Mouse (Mus musculus) liver, adult 2 months (tissue): ENCODE measurements around the gene Wfdc9.

Experiments
- CTCF ChIP-seq: fragments of 200-500 bp; IDR thresholded peaks from 2 replicates; pipeline ENCODE4 v1.5.1; 2011; ENCODE audit warnings: low read depth, low read length, control low read depth
- POLR2A ChIP-seq: fragments of 200-500 bp; IDR thresholded peaks from 2 replicates; pipeline ENCODE4 v1.6.1; 2011; ENCODE audit warnings: low read length, control low read depth; ENCODE audit not compliant: insufficient read depth; ENCODE audit errors: extremely low read depth

- TF ChIP-seq CTCF (no peak), POLR2A (no peak)
Measured at GRCm38 (mm10) chr2:164615386-164615785, 41.0 kb downstream of the Wfdc9 start.
